8 mouse cellular contexts compared by ENCODE assay signal in genomic region chr11:107255185-107255584, GRCm38 (mm10).
DNase-seq lines count a peak whose midpoint lies in the region; ATAC-seq and TF ChIP-seq lines count a peak whose summit lies in the region.

No protein-coding gene starts in this region.

- H3K9me3 ChIP-seq in heart, embryonic 11.5 days (replicated peaks; ENCODE audit: control insufficient read depth, low read length) = peaks cover 2% of the 10 kb centered on the region; the same call in 1 of the 2 replicates
- H3K9me3 ChIP-seq in CH12.LX (replicated peaks; ENCODE audit: low read length) = no peaks in the 10 kb centered on the region
- no peaks in the 10 kb centered on the region for H3K9me3 ChIP-seq in kidney, postnatal 0 days (replicated peaks; ENCODE audit: low read length)

- TF ChIP-seq CTCF in CH12.LX (conservative IDR thresholded peaks at IDR 0.05 in 1 of 2, IDR thresholded peaks at IDR 0.05 in 1 of 2; ENCODE audit: low read depth in 2 of 2, low read length in 2 of 2) = peak; percentile 60 to 80
- TF ChIP-seq CTCF in bone marrow macrophage, adult 2 months (IDR thresholded peaks at IDR 0.05; ENCODE audit: low read depth, low read length) = peak; percentile 41; the same call in 1 of the 2 replicates
- peak; percentile 71 for TF ChIP-seq CTCF in kidney, postnatal 0 days (IDR thresholded peaks at IDR 0.05; ENCODE audit: low read depth)

- H3K4me3 ChIP-seq in heart, embryonic 11.5 days (ENCODE audit: low read depth, low read length) = no peak overlapping the region
- H3K4me3 ChIP-seq in CH12.LX (replicated peaks in 1 of 3; ENCODE audit: low read depth in 2 of 3, low read length in 2 of 3, poor library complexity in 1 of 3) = no peak overlapping the region
- H3K4me3 ChIP-seq in bone marrow macrophage, adult 2 months (ENCODE audit: insufficient read depth, low read length) = no peak overlapping the region
- no peak overlapping the region for H3K4me3 ChIP-seq in kidney, postnatal 0 days (replicated peaks; ENCODE audit: low read depth, low read length)

- WGBS in heart, embryonic 11.5 days (ENCODE audit: insufficient replicate concordance) = 79% methylated on average over 11 of the region's 11 CpGs
- WGBS in kidney, postnatal 0 days = 69% methylated on average over 11 of the region's 11 CpGs

- H3K36me3 ChIP-seq in heart, embryonic 11.5 days (ENCODE audit: control insufficient read depth, insufficient read depth, low read length) = 0 out of 2 replicates have a peak, but pooled peaks cover 4% of the 10 kb centered on the region
- H3K36me3 ChIP-seq in CH12.LX (replicated peaks in 1 of 2; ENCODE audit: control insufficient read depth in 1 of 2, insufficient read depth in 1 of 2, low read length in 1 of 2) = peaks cover 0 to 8% of the 10 kb centered on the region in 2 experiments
- 0 out of 2 replicates have a peak, but pooled peaks cover 14% of the 10 kb centered on the region for H3K36me3 ChIP-seq in kidney, postnatal 0 days (ENCODE audit: insufficient read depth, low read length)
- H3K36me3 ChIP-seq in splenic B cell, adult 2 months (ENCODE audit: control insufficient read depth, insufficient read depth, low read length, poor library complexity, severe bottlenecking) = peaks cover 1% of the 10 kb centered on the region

- in situ Hi-C loops in CH12.LX (cut with MboI; ENCODE audit: low pct_ligation_motif_present, low pct_unique_long_range_greater_than_20kb, low sequenced_read_pairs) = no loop called here

- TF ChIP-seq RAD21 in CH12.LX (IDR thresholded peaks at IDR 0.05; ENCODE audit: low read depth, low read length) = peak; percentile 15

- H3K9ac ChIP-seq in heart, embryonic 11.5 days (ENCODE audit: low read depth, low read length) = no peak overlapping the region
- no peak overlapping the region for H3K9ac ChIP-seq in CH12.LX (ENCODE audit: insufficient read depth, low read depth)
- no peak overlapping the region for H3K9ac ChIP-seq in kidney, postnatal 0 days (ENCODE audit: low read depth, low read length)

- no peaks in the 10 kb centered on the region for H3K27me3 ChIP-seq in heart, embryonic 11.5 days (ENCODE audit: control insufficient read depth, insufficient read depth, low read length)
- no peaks in the 10 kb centered on the region for H3K27me3 ChIP-seq in CH12.LX (replicated peaks)
- no peaks in the 10 kb centered on the region for H3K27me3 ChIP-seq in kidney, postnatal 0 days (ENCODE audit: insufficient read depth, low read length)
- H3K27me3 ChIP-seq in splenic B cell, adult 2 months (ENCODE audit: control insufficient read depth, insufficient read depth, low read length, poor library complexity, severe bottlenecking) = no peaks in the 10 kb centered on the region

- ATAC-seq in heart, embryonic 11.5 days (replicated peaks; ENCODE audit: insufficient number of reproducible peaks, low FRiP score, low TSS enrichment) = no peak
- no peak; the same call in 1 of the 2 replicates for ATAC-seq in kidney, postnatal 0 days (replicated peaks; ENCODE audit: low FRiP score, low read depth)

- DNase-seq in heart, adult 11 months = peak; percentile 96
- peak; percentile 36 for DNase-seq in CH12.LX (ENCODE audit: extremely low read depth)
- peak; percentile 42 for DNase-seq in kidney, postnatal 0 days (ENCODE audit: low spot score)
- peak; percentile 33 for DNase-seq in splenic B cell, adult 2 months (ENCODE audit: low read depth, low spot score)
- no peak for DNase-seq in left cerebral cortex, adult 11 months (ENCODE audit: low spot score)
- DNase-seq in cerebellum, adult 11-12 months = no peak

- dilution Hi-C loops in CH12.LX (cut with MboI; ENCODE audit: extremely low pct_ligation_motif_present, extremely low pct_unique_long_range_greater_than_20kb, low sequenced_read_pairs) = no loop called here

- H3K79me2 ChIP-seq in CH12.LX (replicated peaks; ENCODE audit: control insufficient read depth, extremely low read depth, insufficient read depth, poor library complexity, severe bottlenecking) = no peaks in the 10 kb centered on the region

- no peak overlapping the region for H3K27ac ChIP-seq in heart, embryonic 11.5 days (ENCODE audit: low read depth, low read length)
- H3K27ac ChIP-seq in CH12.LX (ENCODE audit: insufficient read depth, low read depth) = no peak overlapping the region
- no peak overlapping the region for H3K27ac ChIP-seq in bone marrow macrophage, adult 2 months (ENCODE audit: insufficient read depth, low read depth, low read length)
- H3K27ac ChIP-seq in kidney, postnatal 0 days = no peak overlapping the region

- no peak for TF ChIP-seq EP300 in CH12.LX (IDR thresholded peaks at IDR 0.05; ENCODE audit: low read length)

- TF ChIP-seq POLR2A in CH12.LX (IDR thresholded peaks at IDR 0.05; ENCODE audit: low read depth, low read length) = no peak
- TF ChIP-seq POLR2A in bone marrow macrophage, adult 2 months (IDR thresholded peaks at IDR 0.05; ENCODE audit: borderline replicate concordance, low read depth, low read length) = no peak

- H3K4me2 ChIP-seq in heart, embryonic 11.5 days = no peak overlapping the region
- no peak overlapping the region for H3K4me2 ChIP-seq in CH12.LX (ENCODE audit: insufficient read depth, low read depth, poor library complexity, severe bottlenecking)
- H3K4me2 ChIP-seq in kidney, postnatal 0 days (ENCODE audit: low read length) = no peak overlapping the region

- no peaks in the 10 kb centered on the region for H3K4me1 ChIP-seq in heart, embryonic 11.5 days (ENCODE audit: control insufficient read depth, insufficient read depth, low read length)
- no peaks in the 10 kb centered on the region for H3K4me1 ChIP-seq in CH12.LX (ENCODE audit: control insufficient read depth in 1 of 2, insufficient read depth in 2 of 2)
- H3K4me1 ChIP-seq in bone marrow macrophage, adult 2 months (ENCODE audit: control insufficient read depth, insufficient read depth, low read length) = no peaks in the 10 kb centered on the region
- H3K4me1 ChIP-seq in kidney, postnatal 0 days (replicated peaks; ENCODE audit: insufficient read depth, low read length) = no peaks in the 10 kb centered on the region

TF ChIP-seq in CH12.LX, 34 proteins besides CTCF, POLR2A, EP300 and RAD21:
- TF ChIP-seq MAZ (IDR thresholded peaks at IDR 0.05; ENCODE audit: low read depth, low read length) (no peak), ZNF384 (IDR thresholded peaks at IDR 0.05; ENCODE audit: low read depth, low read length) (no peak), CHD2 (IDR thresholded peaks at IDR 0.05; ENCODE audit: low read length) (no peak), USF2 (conservative IDR thresholded peaks at IDR 0.05; ENCODE audit: low read depth, low read length) (no peak), RCOR1 (conservative IDR thresholded peaks at IDR 0.05; ENCODE audit: low read depth, low read length) (no peak), NELFE (IDR thresholded peaks at IDR 0.05; ENCODE audit: low read depth, low read length) (no peak), E2F4 (IDR thresholded peaks at IDR 0.05; ENCODE audit: insufficient replicate concordance, low read depth, low read length) (no peak), ZMIZ1 (IDR thresholded peaks at IDR 0.05; ENCODE audit: low read depth, low read length) (no peak), SIN3A (IDR thresholded peaks at IDR 0.05; ENCODE audit: low read length) (no peak), BHLHE40 (IDR thresholded peaks at IDR 0.05; ENCODE audit: low read depth, low read length) (no peak), POLR2AphosphoS2 (IDR thresholded peaks at IDR 0.05; ENCODE audit: low read depth, low read length) (no peak), MEF2A (IDR thresholded peaks at IDR 0.05; ENCODE audit: borderline replicate concordance, low read depth, low read length) (no peak), ZC3H11A (IDR thresholded peaks at IDR 0.05; ENCODE audit: low read depth, low read length) (no peak)

Comparison
In these comparisons a context has a peak if more than half of its experiments do, and no peak if none do; other contexts are left out.
1. DNase-seq: peak in heart, adult 11 months (single experiment), CH12.LX (single experiment), kidney, postnatal 0 days (single experiment) and splenic B cell, adult 2 months (single experiment); none in left cerebral cortex, adult 11 months (single experiment) and cerebellum, adult 11-12 months (single experiment).
2. Peak in every context shown above with its lines, with median percentiles within 50 percentile points of each other: CTCF ChIP-seq.